ENCODE assay signal across 7 mouse cellular contexts in genomic region chr1:79671543-79672337, GRCm38 (mm10). TPM values are rescaled to one million over a fixed set of nuclear protein-coding genes. Genes with fewer than 3 reads are reported as not detected.
DNase-seq lines count a peak whose midpoint lies in the region; ATAC-seq and TF ChIP-seq lines count a peak whose summit lies in the region.

TSS of gene Ap1s3 (minus strand) at chr1:79671972.

- ATAC-seq in intestine, embryonic 16.5 days, result peak; percentile 97
- ATAC-seq in limb, embryonic 14.5 days (ENCODE audit: low FRiP score, low read depth), result peak; percentile 88
- ATAC-seq in midbrain, embryonic 15.5 days (replicated peaks), result peak; percentile 93

- H3K9me3 ChIP-seq in intestine, embryonic 16.5 days (ENCODE audit: control insufficient read depth, low read length), result no peaks in the 10 kb centered on the region
- no peaks in the 10 kb centered on the region for H3K9me3 ChIP-seq in limb, embryonic 14.5 days (ENCODE audit: control insufficient read depth, low read length)
- no peaks in the 10 kb centered on the region for H3K9me3 ChIP-seq in midbrain, embryonic 15.5 days

- H3K4me1 ChIP-seq in intestine, embryonic 16.5 days (ENCODE audit: control insufficient read depth, insufficient read depth, low read length), result no peaks in the 10 kb centered on the region
- peaks cover 7% of the 10 kb centered on the region; the same call in 1 of the 2 replicates for H3K4me1 ChIP-seq in limb, embryonic 14.5 days (ENCODE audit: control insufficient read depth, insufficient read depth, low read length)
- peaks cover 14% of the 10 kb centered on the region for H3K4me1 ChIP-seq in midbrain, embryonic 15.5 days

- peak within 1 kb of the TSS; percentile 57; the same call in 1 of the 2 replicates for H3K27ac ChIP-seq in intestine, embryonic 16.5 days (ENCODE audit: low read length)
- H3K27ac ChIP-seq in limb, embryonic 14.5 days (replicated peaks; ENCODE audit: low read depth, low read length), result no peak within 1 kb of the TSS
- no peak within 1 kb of the TSS for H3K27ac ChIP-seq in midbrain, embryonic 15.5 days

- peaks cover 7% of the 10 kb centered on the region; the same call in 1 of the 2 replicates for H3K27me3 ChIP-seq in intestine, embryonic 16.5 days (replicated peaks; ENCODE audit: control insufficient read depth, insufficient read depth, low read length)
- peaks cover 7% of the 10 kb centered on the region; the same call in 1 of the 2 replicates for H3K27me3 ChIP-seq in limb, embryonic 14.5 days (ENCODE audit: control insufficient read depth, insufficient read depth, low read length)
- H3K27me3 ChIP-seq in midbrain, embryonic 15.5 days (replicated peaks), result peaks cover 37% of the 10 kb centered on the region

- no peaks in the 10 kb centered on the region for H3K36me3 ChIP-seq in intestine, embryonic 16.5 days (ENCODE audit: control insufficient read depth, insufficient read depth, low read length)
- H3K36me3 ChIP-seq in limb, embryonic 14.5 days (ENCODE audit: control insufficient read depth, insufficient read depth, low read length), result no peaks in the 10 kb centered on the region
- H3K36me3 ChIP-seq in midbrain, embryonic 15.5 days (replicated peaks), result no peaks in the 10 kb centered on the region

- peak within 1 kb of the TSS; percentile 78 for H3K9ac ChIP-seq in intestine, embryonic 16.5 days (ENCODE audit: low read depth, low read length)
- H3K9ac ChIP-seq in limb, embryonic 14.5 days (ENCODE audit: low read depth, low read length, severe bottlenecking), result peak within 1 kb of the TSS; percentile 49
- H3K9ac ChIP-seq in midbrain, embryonic 15.5 days, result peak within 1 kb of the TSS; percentile 44

- peak within 1 kb of the TSS; percentile 78 for H3K4me2 ChIP-seq in intestine, embryonic 16.5 days (ENCODE audit: low read depth, low read length)
- H3K4me2 ChIP-seq in limb, embryonic 14.5 days (replicated peaks; ENCODE audit: low read depth, low read length, severe bottlenecking), result peak within 1 kb of the TSS; percentile 96
- H3K4me2 ChIP-seq in midbrain, embryonic 15.5 days, result peak within 1 kb of the TSS; percentile 96

- DNase-seq in T-cell, adult 2 months (ENCODE audit: low spot score), result peak; percentile 74
- DNase-seq in cerebellum, adult 8-10 months, result peak; percentile 56
- peak; percentile 73 for DNase-seq in forelimb bud, embryonic 11.5 days (ENCODE audit: low read depth, low spot score)
- peak; percentile 67 for DNase-seq in limb, embryonic 14.5 days (ENCODE audit: low spot score)
- DNase-seq in spleen, adult 18-20 months, result peak; percentile 75 to 80

- WGBS in intestine, embryonic 16.5 days, result under 1% methylated on average over 51 of the region's 51 CpGs
- 2% methylated on average over 38 of the region's 51 CpGs for WGBS in limb, embryonic 14.5 days
- WGBS in midbrain, embryonic 15.5 days, result under 1% methylated on average over 51 of the region's 51 CpGs

- peak within 1 kb of the TSS; percentile 63 for H3K4me3 ChIP-seq in intestine, embryonic 16.5 days (ENCODE audit: low read length)
- H3K4me3 ChIP-seq in limb, embryonic 14.5 days (replicated peaks; ENCODE audit: low read length), result peak within 1 kb of the TSS; percentile 65
- H3K4me3 ChIP-seq in midbrain, embryonic 15.5 days, result peak within 1 kb of the TSS; percentile 62

- TF ChIP-seq POLR2A in limb, embryonic 14.5 days (IDR thresholded peaks at IDR 0.05; ENCODE audit: borderline replicate concordance, extremely low read depth, insufficient read depth, insufficient read length), result peak; percentile 50; the same call in 1 of the 2 replicates

RNA-seq across cellular contexts. Expression of gene Ap1s3, which starts in this region (rescaled TPM):
- polyA plus RNA-seq in intestine, embryonic 16.5 days (2015; fragmentation: Nextera tagmentation; extraction: Ambion mirVana), result 0.35 and 0.62 TPM in 2 replicates
- 6.6 and 9.2 TPM in 2 replicates for polyA plus RNA-seq in limb, embryonic 14.5 days (2012; rRNA removed)
- polyA plus RNA-seq in limb, embryonic 14.5 days (2014; fragmentation: Nextera tagmentation; extraction: Ambion mirVana), result 0.69 and 0.95 TPM in 2 replicates
- 0.15 and 0.37 TPM in 2 replicates for polyA plus RNA-seq in midbrain, embryonic 15.5 days (2015; fragmentation: Nextera tagmentation; extraction: Ambion mirVana)

Comparison
In these comparisons a context has a peak if more than half of its experiments do, and no peak if none do; other contexts are left out.
1. Peak in ATAC-seq, H3K4me3 ChIP-seq, H3K27ac ChIP-seq, H3K9ac ChIP-seq and H3K4me2 ChIP-seq in intestine, embryonic 16.5 days; RNA of the gene not detected or under 1 TPM.
2. Peak in ATAC-seq, H3K4me3 ChIP-seq, H3K9ac ChIP-seq and H3K4me2 ChIP-seq in midbrain, embryonic 15.5 days; RNA of the gene not detected or under 1 TPM.